Mouse (Mus musculus) bone marrow, adult 2 months (tissue): ENCODE results near the gene Cenps. TPM values are rescaled to one million over a fixed set of nuclear protein-coding genes. Genes with fewer than 3 reads are reported as not detected.

Source experiments
- H3K27ac ChIP-seq: fragments of 200-500 bp; 2 replicates; pipeline ENCODE4 v1.5.1; 2012; ENCODE audit warnings: low read depth, mild to moderate bottlenecking, control low read depth, inconsistent platforms, low read length; ENCODE audit not compliant: control insufficient read depth, poor library complexity, insufficient read depth
- H3K4me1 ChIP-seq: fragments of 200-500 bp; 2 replicates; pipeline ENCODE4 v1.6.1; 2011; ENCODE audit warnings: low read length; ENCODE audit not compliant: control insufficient read depth, insufficient read depth
- H3K4me3 ChIP-seq: fragments of 200-500 bp; replicated peaks from 2 replicates; pipeline ENCODE3; 2011; ENCODE audit warnings: mild to moderate bottlenecking, low read depth, low read length, control low read depth; ENCODE audit not compliant: control insufficient read depth
- CTCF ChIP-seq: fragments of 200-500 bp; IDR thresholded peaks from 2 replicates; pipeline ENCODE4 v1.5.1; 2011; ENCODE audit warnings: low read length, control low read depth; ENCODE audit not compliant: control insufficient read depth, insufficient read depth
- POLR2A ChIP-seq: fragments of 200-500 bp; IDR thresholded peaks from 2 replicates; pipeline ENCODE4 v1.6.1; 2011; ENCODE audit warnings: low read depth, mild to moderate bottlenecking, control low read depth, low read length, borderline replicate concordance; ENCODE audit not compliant: control insufficient read depth
- WGBS: fragments of 180-500 bp; shearing (Covaris S2); methylation state at CpG from one replicate; pipeline ENCODE4 v1.1.7; 2018; 5-methylcytosine and 5-hydroxymethylcytosine counted together
- polyA plus RNA-seq: library from polyadenylated mRNA; stranded (reverse); fragments of >200 nt; gene quantifications from 2 replicates; pipeline ENCODE4 v1.2.4, GENCODE M21; 2011; ENCODE audit warnings: low replicate concordance; ENCODE audit not compliant: missing spikeins, insufficient read depth, insufficient read length

Cenps gene
- polyA plus RNA-seq = 37.7 and 47.8 TPM in 2 replicates

GRCm38 (mm10) chr4:149136982-149137770 is at the start of gene Cenps:
Gene Cenps (minus strand): TSS chr4:149137629.
- peaks cover 5% of the 10 kb centered on the region; the same call in 1 of the 2 replicates for H3K4me1 ChIP-seq
- WGBS = under 1% methylated on average over 68 of the region's 68 CpGs
- H3K27ac ChIP-seq = peak within 1 kb of the TSS; percentile 20
- TF ChIP-seq CTCF (peak; percentile 83), POLR2A (peak; percentile 22; the same call in 1 of the 2 replicates)
- H3K4me3 ChIP-seq = peak within 1 kb of the TSS; percentile 85

GRCm38 (mm10) chr4:149182755-149183154 is 45.3 kb upstream of the Cenps start:
- peaks cover 5% of the 10 kb centered on the region; the same call in 1 of the 2 replicates for H3K4me1 ChIP-seq
- TF ChIP-seq POLR2A (no peak), CTCF (peak; percentile 55)
- H3K4me3 ChIP-seq = no peak overlapping the region
- H3K27ac ChIP-seq = peak overlapping the region; percentile 54
- 59% methylated on average over 4 of the region's 4 CpGs for WGBS

- Histone ChIP-seq H3K4me1 (peaks cover 5% of the 10 kb centered on the region; the same call in 1 of the 2 replicates), H3K4me3 (peak overlapping the region; percentile 6), H3K27ac (peak overlapping the region; percentile 54)
- TF ChIP-seq CTCF = no peak
- no peak for TF ChIP-seq POLR2A
- 43% methylated on average over 7 of the region's 7 CpGs for WGBS
Measured at GRCm38 (mm10) chr4:149182192-149182591, 44.8 kb upstream of the Cenps start.

GRCm38 (mm10) chr4:149179573-149179972 is 42.1 kb upstream of the Cenps start:
- peak overlapping the region; percentile 59; the same call in 1 of the 2 replicates for H3K27ac ChIP-seq
- 57% methylated on average over 4 of the region's 4 CpGs for WGBS

GRCm38 (mm10) chr4:149179160-149179559 is 41.7 kb upstream of the Cenps start:
- Histone ChIP-seq H3K27ac (peak overlapping the region; percentile 46), H3K4me3 (no peak overlapping the region), H3K4me1 (peaks cover 5% of the 10 kb centered on the region; the same call in 1 of the 2 replicates)
- TF ChIP-seq POLR2A (no peak), CTCF (no peak)
- WGBS = 42% methylated on average over 7 of the region's 7 CpGs

More at GRCm38 (mm10) chr4:149179573-149179972, 42.1 kb upstream of the Cenps start:
- Histone ChIP-seq H3K4me1 (peaks cover 5% of the 10 kb centered on the region; the same call in 1 of the 2 replicates), H3K4me3 (no peak overlapping the region)
- no peak for TF ChIP-seq POLR2A
- no peak for TF ChIP-seq CTCF

GRCm38 (mm10) chr4:149178328-149178727 is 40.9 kb upstream of the Cenps start:
- Histone ChIP-seq H3K4me3 (no peak overlapping the region), H3K4me1 (peaks cover 7% of the 10 kb centered on the region; the same call in 1 of the 2 replicates), H3K27ac (0 out of 2 replicates have a peak overlapping the region, but pooled peaks have one; percentile 31)
- TF ChIP-seq CTCF (no peak), POLR2A (no peak)
- WGBS = 78% methylated on average over 7 of the region's 7 CpGs

- peaks cover 5% of the 10 kb centered on the region for H3K4me1 ChIP-seq
- no peak overlapping the region for H3K4me3 ChIP-seq
- no peak overlapping the region for H3K27ac ChIP-seq
- 75% methylated on average over 5 of the region's 5 CpGs for WGBS
- TF ChIP-seq POLR2A = no peak
- TF ChIP-seq CTCF = no peak
Measured at GRCm38 (mm10) chr4:149177046-149177445, 39.6 kb upstream of the Cenps start.

- TF ChIP-seq CTCF = no peak
- no peak for TF ChIP-seq POLR2A
- Histone ChIP-seq H3K27ac (no peak overlapping the region), H3K4me1 (peaks cover 5% of the 10 kb centered on the region), H3K4me3 (no peak overlapping the region)
- WGBS = 75% methylated on average over 6 of the region's 6 CpGs
Measured at GRCm38 (mm10) chr4:149176645-149177044, 39.2 kb upstream of the Cenps start.

GRCm38 (mm10) chr4:149173661-149174060 is 36.2 kb upstream of the Cenps start:
- Histone ChIP-seq H3K4me3 (peak overlapping the region; percentile 44), H3K4me1 (peaks cover 6% of the 10 kb centered on the region), H3K27ac (peak overlapping the region; percentile 79)
- 30% methylated on average over 6 of the region's 6 CpGs for WGBS
- TF ChIP-seq POLR2A (no peak), CTCF (no peak)
